Mouse (Mus musculus): ENCODE measurements at regions not wholly inside any gene's neighbourhood (a gene's known extent, or its start where the extent isn't known, plus 50 kb on each side); places are given as distances from the start of the nearest gene placed in this dataset.

DNA sequence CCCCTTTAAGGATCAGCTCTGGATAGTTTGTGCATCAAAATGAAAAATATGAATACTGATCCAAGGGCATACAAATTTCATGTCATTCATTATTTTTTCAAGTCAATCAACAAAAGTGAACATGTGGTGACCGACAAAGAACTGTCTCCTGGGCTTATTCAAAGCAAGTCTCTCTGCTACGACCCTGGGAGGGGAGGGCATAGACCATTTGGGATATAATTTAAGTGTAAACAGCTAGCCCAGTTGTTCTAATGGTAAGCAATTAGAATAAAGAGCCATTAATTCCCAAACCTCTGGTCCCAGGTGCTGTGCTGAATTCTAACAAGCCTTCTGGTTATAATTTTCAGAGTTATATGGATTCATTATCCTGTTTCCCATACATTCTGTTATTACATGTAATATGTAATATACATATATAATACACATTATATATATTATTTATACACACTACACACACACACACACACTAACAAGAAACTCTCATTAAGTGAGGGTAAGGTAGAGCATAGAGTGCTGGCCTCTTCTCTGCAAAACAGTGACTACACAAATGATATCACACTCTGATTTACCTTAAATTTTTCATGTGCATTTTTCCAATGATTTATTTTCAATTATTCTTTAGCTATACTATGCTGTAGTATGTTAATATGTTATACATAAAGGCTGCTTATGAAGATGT lies 453.0 kb upstream of the Cblb start:
- Histone ChIP-seq H3K27ac (no peak overlapping the region), H3K4me2 (no peak overlapping the region), H3K9me3 (no peaks in the 10 kb centered on the region), H3K36me3 (replicated peaks) (no peaks in the 10 kb centered on the region), H3K4me1 (no peaks in the 10 kb centered on the region), H3K27me3 (no peaks in the 10 kb centered on the region), H3K4me3 (replicated peaks) (no peak overlapping the region), H3K9ac (no peak overlapping the region)
- 0 out of 2 replicates have a peak, but pooled peaks have one; percentile 33 for ATAC-seq (ENCODE audit: low FRiP score)
- WGBS, result 54% methylated on average over 2 of the region's 2 CpGs

DNA sequence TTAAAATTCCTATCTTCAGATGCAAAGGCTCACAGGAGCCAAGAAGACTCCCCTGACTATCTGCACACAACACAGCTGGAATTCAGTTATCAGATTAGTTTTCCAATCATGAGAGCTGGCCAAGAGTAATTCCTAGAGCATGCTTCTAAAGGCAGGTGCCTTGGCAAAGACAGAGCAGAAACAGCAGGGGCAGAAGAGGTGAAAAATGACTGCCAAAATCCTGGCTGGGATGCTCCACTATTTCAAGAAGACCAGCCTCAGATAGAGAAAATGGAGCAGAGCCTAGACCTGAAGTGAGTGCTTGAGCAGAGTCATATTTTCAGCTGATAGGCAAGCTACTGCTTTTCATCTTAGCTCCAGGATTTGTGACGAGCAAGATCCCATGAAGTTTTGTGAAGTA lies 450.5 kb upstream of the Cblb start:
- no peak overlapping the region for H3K4me3 ChIP-seq (replicated peaks)
- WGBS, result 47% methylated on average over 1 of the region's 1 CpGs
- H3K9ac ChIP-seq, result no peak overlapping the region
- no peak overlapping the region for H3K27ac ChIP-seq
- H3K36me3 ChIP-seq (replicated peaks), result no peaks in the 10 kb centered on the region
- no peaks in the 10 kb centered on the region for H3K27me3 ChIP-seq
- no peaks in the 10 kb centered on the region for H3K9me3 ChIP-seq
- no peak for ATAC-seq (ENCODE audit: low FRiP score)
- H3K4me2 ChIP-seq, result no peak overlapping the region
- H3K4me1 ChIP-seq, result no peaks in the 10 kb centered on the region

DNA sequence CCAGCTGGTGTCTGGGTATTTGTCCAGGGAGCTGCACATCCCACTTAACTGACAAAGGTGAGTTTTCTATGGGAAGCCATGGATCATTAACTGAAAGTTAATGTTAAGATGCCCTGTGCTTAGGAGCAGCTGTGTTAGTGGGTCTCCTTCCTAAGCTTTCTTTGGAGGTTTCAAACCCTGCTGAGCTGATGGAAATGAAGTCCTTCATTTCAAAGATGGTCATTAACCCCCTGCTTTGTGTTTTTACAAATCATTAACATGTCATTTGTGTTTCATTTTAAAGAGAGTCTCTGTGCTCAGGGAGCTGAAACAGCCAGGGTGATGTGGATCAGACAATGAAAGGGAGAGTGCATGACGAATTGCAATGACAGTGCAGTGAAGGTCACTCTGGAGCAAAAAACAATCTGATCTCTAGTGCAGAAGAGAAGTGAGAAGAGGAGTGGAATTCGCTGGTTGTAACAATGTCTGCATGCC lies 441.1 kb upstream of the Cblb start:
- peaks cover 15% of the 10 kb centered on the region for H3K4me1 ChIP-seq
- 9% methylated on average over 2 of the region's 2 CpGs for WGBS
- H3K9me3 ChIP-seq, result no peaks in the 10 kb centered on the region
- peak overlapping the region; percentile 54; the same call in 1 of the 2 replicates for H3K27ac ChIP-seq
- no peaks in the 10 kb centered on the region for H3K27me3 ChIP-seq
- H3K4me3 ChIP-seq (replicated peaks), result no peak overlapping the region
- H3K9ac ChIP-seq, result no peak overlapping the region
- H3K36me3 ChIP-seq (replicated peaks), result no peaks in the 10 kb centered on the region
- no peak overlapping the region for H3K4me2 ChIP-seq
- peak; percentile 64 for ATAC-seq (ENCODE audit: low FRiP score)

DNA sequence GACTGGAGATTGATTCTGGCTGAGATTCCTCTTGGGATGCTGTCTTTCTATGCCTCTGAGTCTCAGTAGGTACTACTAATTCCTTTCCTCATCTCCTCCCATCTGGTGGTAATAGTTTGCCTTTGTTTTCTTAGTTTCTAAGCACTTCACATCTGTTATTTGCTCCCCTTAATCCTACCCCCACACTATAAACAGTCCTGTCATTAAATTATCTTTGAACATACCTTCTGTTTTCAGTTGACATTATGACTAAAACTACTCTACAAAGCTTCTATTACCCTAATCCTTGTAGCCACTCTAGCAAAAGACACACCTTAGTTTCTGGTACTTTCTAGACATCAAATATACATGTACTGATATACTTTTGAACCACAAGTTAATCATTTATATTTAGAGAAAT lies 413.4 kb upstream of the Cblb start:
- no peak for ATAC-seq (ENCODE audit: low FRiP score)
- no peaks in the 10 kb centered on the region for H3K27me3 ChIP-seq
- no peaks in the 10 kb centered on the region for H3K9me3 ChIP-seq
- H3K4me3 ChIP-seq (replicated peaks), result no peak overlapping the region
- no peaks in the 10 kb centered on the region for H3K36me3 ChIP-seq (replicated peaks)
- no peak overlapping the region for H3K4me2 ChIP-seq
- no peaks in the 10 kb centered on the region for H3K4me1 ChIP-seq
- H3K27ac ChIP-seq, result no peak overlapping the region
- no peak overlapping the region for H3K9ac ChIP-seq

DNA sequence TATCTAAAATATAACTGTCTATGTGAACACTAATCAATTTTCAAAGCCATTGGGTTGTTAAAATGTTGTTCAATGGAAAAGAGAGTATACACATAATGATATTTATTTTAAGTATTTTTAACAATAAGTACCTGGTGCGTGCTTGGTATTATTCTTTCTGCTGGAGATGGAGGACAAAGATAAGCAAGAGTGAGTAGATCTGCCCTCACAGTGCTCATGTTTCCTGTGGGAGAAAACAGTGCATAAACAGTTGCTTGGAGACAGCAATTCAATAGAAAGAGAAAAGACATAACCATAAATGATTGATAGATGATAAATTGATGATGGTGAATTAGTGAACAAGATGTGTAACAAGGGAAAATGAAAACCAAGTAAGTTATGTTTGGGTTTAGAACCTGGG lies 384.4 kb upstream of the Cblb start:
- Histone ChIP-seq H3K9ac (no peak overlapping the region), H3K4me2 (no peak overlapping the region), H3K4me1 (no peaks in the 10 kb centered on the region), H3K36me3 (replicated peaks) (no peaks in the 10 kb centered on the region), H3K27me3 (no peaks in the 10 kb centered on the region), H3K4me3 (replicated peaks) (no peak overlapping the region), H3K27ac (no peak overlapping the region), H3K9me3 (no peaks in the 10 kb centered on the region)
- WGBS, result 83% methylated on average over 1 of the region's 1 CpGs
- ATAC-seq (ENCODE audit: low FRiP score), result no peak

DNA sequence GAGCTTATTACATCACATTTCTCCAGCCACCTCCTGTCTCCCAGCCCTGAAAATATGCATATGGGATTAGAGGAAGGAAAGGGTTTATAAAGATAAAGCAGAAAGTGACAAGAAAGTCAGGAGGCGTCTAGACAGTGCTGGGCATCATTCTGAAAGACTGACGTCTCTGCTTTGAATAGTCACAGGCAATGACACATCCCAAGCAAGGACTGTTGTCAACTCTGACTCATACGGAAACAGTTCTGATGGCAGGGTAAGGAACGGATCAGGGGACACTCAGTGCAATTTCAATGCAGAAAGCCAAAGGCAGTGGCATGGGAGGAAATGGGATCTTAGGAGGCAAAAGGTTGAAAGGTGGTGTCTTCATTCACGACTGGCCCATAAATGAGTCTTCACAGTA lies 380.9 kb upstream of the Cblb start:
- Histone ChIP-seq H3K4me2 (no peak overlapping the region), H3K27ac (no peak overlapping the region), H3K27me3 (no peaks in the 10 kb centered on the region), H3K36me3 (replicated peaks) (no peaks in the 10 kb centered on the region), H3K4me1 (no peaks in the 10 kb centered on the region), H3K9me3 (no peaks in the 10 kb centered on the region), H3K9ac (no peak overlapping the region), H3K4me3 (replicated peaks) (no peak overlapping the region)
- 0 out of 2 replicates have a peak, but pooled peaks have one; percentile 30 for ATAC-seq (ENCODE audit: low FRiP score)
- 71% methylated on average over 5 of the region's 5 CpGs for WGBS

DNA sequence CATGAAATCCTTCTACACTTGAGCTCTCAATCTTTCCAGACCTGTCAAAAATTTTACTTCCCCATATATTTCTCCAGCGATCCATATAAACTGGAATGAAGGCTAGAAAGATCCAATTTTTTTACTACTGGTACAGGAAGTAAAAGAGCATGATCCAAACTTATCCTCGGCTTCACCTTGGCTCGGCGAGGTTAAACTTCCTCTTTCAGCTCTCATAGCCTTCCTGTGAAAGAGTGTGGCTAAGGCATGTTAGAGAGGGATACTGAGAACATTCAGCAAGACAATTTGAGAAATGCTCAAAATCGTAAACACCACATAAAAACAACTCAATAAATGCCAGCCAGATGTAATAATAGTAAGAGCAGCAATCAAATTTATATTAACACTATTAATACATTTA lies 380.3 kb upstream of the Cblb start:
- Histone ChIP-seq H3K36me3 (replicated peaks) (no peaks in the 10 kb centered on the region), H3K4me2 (no peak overlapping the region), H3K4me3 (replicated peaks) (no peak overlapping the region), H3K4me1 (no peaks in the 10 kb centered on the region), H3K27me3 (no peaks in the 10 kb centered on the region), H3K27ac (no peak overlapping the region), H3K9me3 (no peaks in the 10 kb centered on the region), H3K9ac (no peak overlapping the region)
- no peak for ATAC-seq (ENCODE audit: low FRiP score)
- 93% methylated on average over 5 of the region's 5 CpGs for WGBS

DNA sequence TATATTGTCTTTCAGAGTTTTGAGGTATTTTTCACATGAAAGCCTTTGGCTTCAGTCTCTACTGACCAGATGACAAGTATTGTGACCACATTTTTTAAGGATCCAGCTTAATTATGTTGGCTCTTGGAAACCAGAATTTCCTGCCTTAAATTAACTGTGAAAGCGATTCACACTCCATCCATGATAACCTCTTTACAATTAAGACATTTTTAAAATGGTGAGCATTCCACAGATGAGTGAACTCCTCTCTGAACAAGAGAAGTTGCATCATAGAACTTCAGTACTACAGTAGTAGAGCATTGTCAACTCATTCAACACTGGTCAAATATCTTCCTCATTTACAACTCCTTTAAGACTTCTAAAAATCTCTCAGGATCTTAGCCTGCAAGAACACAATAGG lies 369.3 kb upstream of the Cblb start:
- H3K4me2 ChIP-seq, result no peak overlapping the region
- H3K9ac ChIP-seq, result no peak overlapping the region
- H3K9me3 ChIP-seq, result no peaks in the 10 kb centered on the region
- no peak overlapping the region for H3K27ac ChIP-seq
- no peaks in the 10 kb centered on the region for H3K4me1 ChIP-seq
- H3K36me3 ChIP-seq (replicated peaks), result no peaks in the 10 kb centered on the region
- no peak for ATAC-seq (ENCODE audit: low FRiP score)
- no peak overlapping the region for H3K4me3 ChIP-seq (replicated peaks)
- WGBS, result 86% methylated on average over 1 of the region's 1 CpGs
- H3K27me3 ChIP-seq, result no peaks in the 10 kb centered on the region

DNA sequence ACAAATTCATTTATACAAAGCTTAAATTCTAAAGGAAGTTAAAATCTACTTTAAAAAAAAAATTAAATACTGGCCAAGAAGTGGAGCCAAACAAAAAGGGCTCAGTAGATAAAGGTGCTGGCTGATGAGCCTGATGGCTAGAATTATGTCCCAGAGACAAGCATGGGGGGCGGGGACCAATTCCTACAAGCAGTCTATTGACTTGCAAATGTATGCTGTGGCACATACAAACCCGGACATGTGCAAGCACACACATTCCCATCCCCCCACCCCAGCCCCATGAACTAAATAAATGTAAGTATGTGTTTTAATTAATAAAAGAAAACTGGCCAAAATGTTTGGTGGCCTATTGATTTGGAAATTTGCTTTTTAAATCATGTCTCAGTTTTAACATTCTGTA lies 366.7 kb upstream of the Cblb start:
- Histone ChIP-seq H3K27me3 (no peaks in the 10 kb centered on the region), H3K27ac (no peak overlapping the region), H3K9ac (no peak overlapping the region), H3K4me2 (no peak overlapping the region), H3K36me3 (replicated peaks) (no peaks in the 10 kb centered on the region), H3K4me1 (no peaks in the 10 kb centered on the region), H3K9me3 (no peaks in the 10 kb centered on the region), H3K4me3 (replicated peaks) (no peak overlapping the region)
- peak; percentile 82 for ATAC-seq (ENCODE audit: low FRiP score)
- WGBS, result 29% methylated on average over 2 of the region's 2 CpGs

DNA sequence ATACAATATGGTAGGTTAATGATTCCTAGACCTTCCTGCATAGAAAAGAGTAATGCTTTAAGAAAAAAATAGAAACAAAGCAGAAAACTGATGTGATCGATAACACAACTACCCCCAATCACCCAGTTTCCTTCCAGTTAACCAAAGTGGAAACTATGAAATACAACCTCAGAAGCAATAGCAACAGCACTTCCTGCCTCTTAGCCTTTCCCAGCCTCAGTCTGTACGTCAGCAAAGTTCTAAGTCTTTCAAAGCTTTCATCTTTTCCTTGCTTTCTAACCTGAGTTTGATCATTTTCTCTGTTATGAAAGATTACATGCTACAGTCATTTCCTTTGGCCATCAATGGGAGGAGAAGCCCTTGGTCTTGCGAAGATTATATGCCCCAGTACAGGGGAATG lies 355.9 kb upstream of the Cblb start:
- no peak for ATAC-seq (ENCODE audit: low FRiP score)
- WGBS, result 92% methylated on average over 3 of the region's 3 CpGs
- Histone ChIP-seq H3K36me3 (replicated peaks) (no peaks in the 10 kb centered on the region), H3K4me2 (no peak overlapping the region), H3K9me3 (no peaks in the 10 kb centered on the region), H3K4me1 (no peaks in the 10 kb centered on the region), H3K9ac (no peak overlapping the region), H3K27ac (no peak overlapping the region), H3K4me3 (replicated peaks) (no peak overlapping the region), H3K27me3 (no peaks in the 10 kb centered on the region)

DNA sequence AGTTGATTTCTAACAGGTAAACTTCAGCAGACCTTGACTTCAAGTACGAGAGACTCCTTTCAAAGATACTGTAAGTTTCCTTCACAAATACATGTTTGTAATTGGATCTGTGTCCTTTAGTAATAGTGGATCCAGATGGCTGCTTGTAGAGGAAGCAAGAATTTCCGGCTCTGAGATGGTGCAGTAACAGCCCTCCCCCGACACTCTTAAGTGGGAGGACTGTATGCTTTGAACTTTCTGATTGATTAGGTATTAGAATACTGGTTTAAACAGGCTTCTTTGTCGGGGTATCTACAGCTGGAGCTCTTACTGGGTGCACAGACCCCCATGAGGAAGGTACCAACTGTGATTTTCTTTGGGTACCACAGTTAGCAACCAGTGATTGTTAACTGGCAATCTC lies 355.0 kb upstream of the Cblb start:
- no peak for ATAC-seq (ENCODE audit: low FRiP score)
- WGBS, result 71% methylated on average over 4 of the region's 4 CpGs

DNA sequence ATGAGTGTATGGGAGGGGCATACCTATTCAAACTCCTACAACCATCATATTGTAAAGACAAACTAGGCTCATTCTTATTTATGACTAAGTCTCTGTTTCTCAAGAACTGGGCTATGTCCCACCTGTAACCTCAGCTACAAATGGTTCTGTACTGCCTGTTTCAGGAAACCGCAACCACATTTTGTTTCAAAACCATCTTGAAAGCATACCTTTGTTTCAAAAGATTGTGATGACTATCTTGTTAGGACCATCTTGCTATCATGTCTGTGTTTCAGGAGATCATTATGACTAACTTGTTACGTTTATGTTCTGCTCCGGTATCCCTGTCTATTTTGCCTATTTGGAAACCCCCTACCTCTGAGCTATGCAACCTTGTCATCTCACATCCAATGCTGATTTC lies 340.2 kb upstream of the Cblb start:
- no peak for ATAC-seq (ENCODE audit: low FRiP score)
- H3K4me1 ChIP-seq, result no peaks in the 10 kb centered on the region
- no peaks in the 10 kb centered on the region for H3K36me3 ChIP-seq (replicated peaks)
- H3K9ac ChIP-seq, result no peak overlapping the region
- H3K27me3 ChIP-seq, result no peaks in the 10 kb centered on the region
- H3K4me2 ChIP-seq, result no peak overlapping the region
- H3K9me3 ChIP-seq, result no peaks in the 10 kb centered on the region
- H3K27ac ChIP-seq, result no peak overlapping the region
- WGBS, result 94% methylated on average over 3 of the region's 3 CpGs
- H3K4me3 ChIP-seq (replicated peaks), result no peak overlapping the region

More for the DNA sequence above, 355.0 kb upstream of the Cblb start:
- Histone ChIP-seq H3K9me3 (no peaks in the 10 kb centered on the region), H3K4me2 (no peak overlapping the region), H3K9ac (no peak overlapping the region), H3K36me3 (replicated peaks) (no peaks in the 10 kb centered on the region), H3K4me3 (replicated peaks) (no peak overlapping the region), H3K27me3 (no peaks in the 10 kb centered on the region), H3K4me1 (no peaks in the 10 kb centered on the region), H3K27ac (no peak overlapping the region)

DNA sequence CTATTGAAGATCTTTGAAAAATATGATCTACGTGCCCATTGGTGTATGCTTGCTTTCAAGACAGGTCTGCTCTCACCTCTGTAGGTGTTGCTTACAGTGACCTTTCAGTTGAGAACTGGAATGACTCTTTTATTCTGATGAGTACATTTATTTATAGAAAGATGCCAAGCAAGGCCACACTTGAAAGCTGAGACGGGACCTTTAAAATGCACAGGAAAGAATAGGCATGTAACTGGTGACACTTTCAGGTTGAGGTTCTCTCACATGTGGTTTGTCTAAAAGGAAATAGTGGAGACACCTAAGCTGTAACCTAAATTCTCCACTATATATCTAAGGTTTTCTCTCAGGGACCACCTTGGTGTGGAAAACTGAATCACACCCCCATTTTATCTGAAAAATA lies 326.0 kb upstream of the Cblb start:
- H3K4me3 ChIP-seq (replicated peaks), result no peak overlapping the region
- no peaks in the 10 kb centered on the region for H3K36me3 ChIP-seq (replicated peaks)
- H3K4me1 ChIP-seq, result no peaks in the 10 kb centered on the region
- H3K27me3 ChIP-seq, result no peaks in the 10 kb centered on the region
- H3K9ac ChIP-seq, result no peak overlapping the region
- H3K4me2 ChIP-seq, result no peak overlapping the region
- 86% methylated on average over 2 of the region's 2 CpGs for WGBS
- H3K9me3 ChIP-seq, result no peaks in the 10 kb centered on the region
- ATAC-seq (ENCODE audit: low FRiP score), result no peak
- no peak overlapping the region for H3K27ac ChIP-seq
